Mouse (Mus musculus) liver, embryonic 14 days (tissue): ENCODE data around the gene Vmn2r56. TPM values are rescaled to one million over a fixed set of nuclear protein-coding genes. Genes with fewer than 3 reads are reported as not detected.

Experiments used
- polyA plus RNA-seq: library from polyadenylated mRNA; depleted of rRNA; stranded (reverse); fragments of >200 nt; gene quantifications from 2 replicates; pipeline ENCODE4 v1.2.3, GENCODE M21; 2012; rRNA removed

The Vmn2r56 gene
- polyA plus RNA-seq, result not detected in 2 replicates

GRCm38 (mm10) chr7:12734904-12735303 is at the start of gene Vmn2r56:
Gene Vmn2r56, minus strand, starts transcription at chr7:12735004.

GRCm38 (mm10) chr7:12684903-12685302 is 49.9 kb downstream of the Vmn2r56 start, which contains the start of gene Vmn2r55:
Gene Vmn2r55, minus strand, starts transcription at chr7:12685003.

GRCm38 (mm10) chr7:12640219-12640618 is 94.6 kb downstream of the Vmn2r56 start, which contains the start of gene Vmn2r54:
Gene Vmn2r54, minus strand, starts transcription at chr7:12640319.

Other genes with a start within 250 kb of the Vmn2r56 start
- not detected in 2 replicates for gene 2900092C05Rik, start 222.5 kb downstream of the Vmn2r56 start, polyA plus RNA-seq
- not detected in 2 replicates for gene Vmn2r53, start 126.2 kb downstream of the Vmn2r56 start, polyA plus RNA-seq
- gene Vmn2r54, start 94.7 kb downstream of the Vmn2r56 start, polyA plus RNA-seq, result not detected in 2 replicates
- not detected in 2 replicates for gene Vmn2r55, start 50.0 kb downstream of the Vmn2r56 start, polyA plus RNA-seq
- gene Zscan18, start 68.6 kb upstream of the Vmn2r56 start, polyA plus RNA-seq, result 0.37 and 0.47 TPM in 2 replicates
- 2.8 and 3.1 TPM in 2 replicates for gene Zfp329, start 83.9 kb upstream of the Vmn2r56 start, polyA plus RNA-seq
- gene Zfp110, start 99.8 kb upstream of the Vmn2r56 start, polyA plus RNA-seq, result 3.9 and 4.9 TPM in 2 replicates
- gene Zfp128, start 146.2 kb upstream of the Vmn2r56 start, polyA plus RNA-seq, result 0.53 and 0.68 TPM in 2 replicates
- 3.1 and 3.7 TPM in 2 replicates for gene Zscan22, start 162.8 kb upstream of the Vmn2r56 start, polyA plus RNA-seq
- gene Rps5, start 187.3 kb upstream of the Vmn2r56 start, polyA plus RNA-seq, result 1,643 and 1,838 TPM in 2 replicates
- gene Rnf225, start 192.4 kb upstream of the Vmn2r56 start, polyA plus RNA-seq, result 0.42 and 0.56 TPM in 2 replicates
- 1.6 and 1.7 TPM in 2 replicates for gene Zfp324, start 230.8 kb upstream of the Vmn2r56 start, polyA plus RNA-seq
- gene Zfp446, start 242.8 kb upstream of the Vmn2r56 start, polyA plus RNA-seq, result 2.1 and 2.4 TPM in 2 replicates